Mouse (Mus musculus): ENCODE data around the gene Far1. TPM values are rescaled to one million over a fixed set of nuclear protein-coding genes. Genes with fewer than 3 reads are reported as not detected.

The Far1 gene
- polyA plus RNA-seq (2012; fragmentation: generic; extraction: Trizol) = 13.9 TPM
- long read RNA-seq, experiment 1, full-length matches to known transcripts = 20 of 24 reads
- long read RNA-seq, experiment 1, partial matches to known transcripts = 0 of 24 reads
- long read RNA-seq, experiment 1, other reads (novel, unspliced or antisense) = 4 of 24 reads
- long read RNA-seq, experiment 2, full-length matches to known transcripts = 474 of 559 reads
- long read RNA-seq, experiment 2, partial matches to known transcripts = 12 of 559 reads
- long read RNA-seq, experiment 2, other reads (novel, unspliced or antisense) = 73 of 559 reads

- TF ChIP-seq MYOG (IDR thresholded peaks at IDR 0.05; ENCODE audit: control insufficient read depth, extremely low read depth, insufficient read length) (no peak), FOSL1 (IDR thresholded peaks at IDR 0.05; ENCODE audit: insufficient read depth, low read length, poor library complexity, severe bottlenecking) (no peak), USF1 (IDR thresholded peaks at IDR 0.05; ENCODE audit: low read depth) (no peak), CEBPB (IDR thresholded peaks at IDR 0.05; ENCODE audit: low read depth) (no peak), MAX (IDR thresholded peaks at IDR 0.05) (no peak), CTCF (IDR thresholded peaks at IDR 0.05; ENCODE audit: control insufficient read depth, insufficient read depth, insufficient read length) (peak; percentile 76)
- no peaks in the 10 kb centered on the region for H3K27me3 ChIP-seq (ENCODE audit: control insufficient read depth, insufficient read depth, insufficient read length)
- H3K36me3 ChIP-seq (ENCODE audit: control insufficient read depth, insufficient read depth) = no peaks in the 10 kb centered on the region
- H3K4me3 ChIP-seq (ENCODE audit: insufficient read depth, poor library complexity, severe bottlenecking) = peak within 1 kb of the TSS; percentile 75
- H3ac ChIP-seq (ENCODE audit: control insufficient read depth, insufficient read length, low read depth) = peak within 1 kb of the TSS; percentile 94
- H3K79me3 ChIP-seq (ENCODE audit: low read depth) = peaks cover 44% of the 10 kb centered on the region
- peaks cover 45% of the 10 kb centered on the region for H3K79me2 ChIP-seq (ENCODE audit: control insufficient read depth, insufficient read depth)
These were observed at the start of gene Far1 for GRCm38 (mm10) chr7:113513286-113513962. Far1 (plus strand) TSS chr7:113513834.

GRCm38 (mm10) chr7:113468345-113468744 lies 45.3 kb upstream of the Far1 start:
- Histone ChIP-seq H3K4me3 (ENCODE audit: insufficient read depth, poor library complexity, severe bottlenecking) (no peak overlapping the region), H3K27me3 (ENCODE audit: control insufficient read depth, insufficient read depth, insufficient read length) (no peaks in the 10 kb centered on the region), H3ac (ENCODE audit: control insufficient read depth, insufficient read length, low read depth) (no peak overlapping the region), H3K79me2 (ENCODE audit: control insufficient read depth, insufficient read depth) (no peaks in the 10 kb centered on the region), H3K79me3 (ENCODE audit: low read depth) (no peaks in the 10 kb centered on the region), H3K36me3 (ENCODE audit: control insufficient read depth, insufficient read depth) (no peaks in the 10 kb centered on the region)
- no peak for TF ChIP-seq CTCF (IDR thresholded peaks at IDR 0.05; ENCODE audit: control insufficient read depth, insufficient read depth, insufficient read length)
- TF ChIP-seq CEBPB (IDR thresholded peaks at IDR 0.05; ENCODE audit: low read depth) = no peak
- no peak for TF ChIP-seq FOSL1 (IDR thresholded peaks at IDR 0.05; ENCODE audit: insufficient read depth, low read length, poor library complexity, severe bottlenecking)

- no peak overlapping the region for H3ac ChIP-seq (ENCODE audit: control insufficient read depth, insufficient read length, low read depth)
- TF ChIP-seq MAX (IDR thresholded peaks at IDR 0.05) (no peak), MYOD1 (IDR thresholded peaks at IDR 0.05; ENCODE audit: control insufficient read depth, insufficient read length, low read depth) (no peak), MYOG (IDR thresholded peaks at IDR 0.05; ENCODE audit: control insufficient read depth, extremely low read depth, insufficient read length) (no peak), USF1 (IDR thresholded peaks at IDR 0.05; ENCODE audit: low read depth) (no peak), CTCF (IDR thresholded peaks at IDR 0.05; ENCODE audit: control insufficient read depth, insufficient read depth, insufficient read length) (no peak), FOSL1 (IDR thresholded peaks at IDR 0.05; ENCODE audit: insufficient read depth, low read length, poor library complexity, severe bottlenecking) (no peak), CEBPB (IDR thresholded peaks at IDR 0.05; ENCODE audit: low read depth) (no peak)
- H3K79me2 ChIP-seq (ENCODE audit: control insufficient read depth, insufficient read depth) = no peaks in the 10 kb centered on the region
- no peaks in the 10 kb centered on the region for H3K36me3 ChIP-seq (ENCODE audit: control insufficient read depth, insufficient read depth)
- H3K4me3 ChIP-seq (ENCODE audit: insufficient read depth, poor library complexity, severe bottlenecking) = no peak overlapping the region
- no peaks in the 10 kb centered on the region for H3K27me3 ChIP-seq (ENCODE audit: control insufficient read depth, insufficient read depth, insufficient read length)
- H3K79me3 ChIP-seq (ENCODE audit: low read depth) = no peaks in the 10 kb centered on the region
These were observed 43.0 kb upstream of the Far1 start for GRCm38 (mm10) chr7:113470671-113471070.

- Histone ChIP-seq H3K79me2 (ENCODE audit: control insufficient read depth, insufficient read depth) (no peaks in the 10 kb centered on the region), H3ac (ENCODE audit: control insufficient read depth, insufficient read length, low read depth) (no peak overlapping the region)
These were observed 42.0 kb upstream of the Far1 start for GRCm38 (mm10) chr7:113471653-113472052.

GRCm38 (mm10) chr7:113495792-113496191 lies 17.8 kb upstream of the Far1 start:
- H3K36me3 ChIP-seq (ENCODE audit: control insufficient read depth, insufficient read depth) = no peaks in the 10 kb centered on the region
- H3K79me3 ChIP-seq (ENCODE audit: low read depth) = no peaks in the 10 kb centered on the region
- TF ChIP-seq CTCF (IDR thresholded peaks at IDR 0.05; ENCODE audit: control insufficient read depth, insufficient read depth, insufficient read length) = no peak
- TF ChIP-seq MAX (IDR thresholded peaks at IDR 0.05) = no peak
- no peak for TF ChIP-seq CEBPB (IDR thresholded peaks at IDR 0.05; ENCODE audit: low read depth)
- no peak for TF ChIP-seq MYOG (IDR thresholded peaks at IDR 0.05; ENCODE audit: control insufficient read depth, extremely low read depth, insufficient read length)
- no peak for TF ChIP-seq FOSL1 (IDR thresholded peaks at IDR 0.05; ENCODE audit: insufficient read depth, low read length, poor library complexity, severe bottlenecking)
- TF ChIP-seq MYOD1 (IDR thresholded peaks at IDR 0.05; ENCODE audit: control insufficient read depth, insufficient read length, low read depth) = no peak
- no peak for TF ChIP-seq USF1 (IDR thresholded peaks at IDR 0.05; ENCODE audit: low read depth)
- no peaks in the 10 kb centered on the region for H3K79me2 ChIP-seq (ENCODE audit: control insufficient read depth, insufficient read depth)
- no peaks in the 10 kb centered on the region for H3K27me3 ChIP-seq (ENCODE audit: control insufficient read depth, insufficient read depth, insufficient read length)
- no peak overlapping the region for H3K4me3 ChIP-seq (ENCODE audit: insufficient read depth, poor library complexity, severe bottlenecking)
- no peak overlapping the region for H3ac ChIP-seq (ENCODE audit: control insufficient read depth, insufficient read length, low read depth)

More at GRCm38 (mm10) chr7:113471653-113472052, 42.0 kb upstream of the Far1 start:
- H3K27me3 ChIP-seq (ENCODE audit: control insufficient read depth, insufficient read depth, insufficient read length) = no peaks in the 10 kb centered on the region
- TF ChIP-seq CTCF (IDR thresholded peaks at IDR 0.05; ENCODE audit: control insufficient read depth, insufficient read depth, insufficient read length) (no peak), CEBPB (IDR thresholded peaks at IDR 0.05; ENCODE audit: low read depth) (no peak), MYOG (IDR thresholded peaks at IDR 0.05; ENCODE audit: control insufficient read depth, extremely low read depth, insufficient read length) (no peak), FOSL1 (IDR thresholded peaks at IDR 0.05; ENCODE audit: insufficient read depth, low read length, poor library complexity, severe bottlenecking) (no peak), USF1 (IDR thresholded peaks at IDR 0.05; ENCODE audit: low read depth) (no peak), MAX (IDR thresholded peaks at IDR 0.05) (no peak), MYOD1 (IDR thresholded peaks at IDR 0.05; ENCODE audit: control insufficient read depth, insufficient read length, low read depth) (no peak)
- no peaks in the 10 kb centered on the region for H3K79me3 ChIP-seq (ENCODE audit: low read depth)
- H3K36me3 ChIP-seq (ENCODE audit: control insufficient read depth, insufficient read depth) = no peaks in the 10 kb centered on the region
- H3K4me3 ChIP-seq (ENCODE audit: insufficient read depth, poor library complexity, severe bottlenecking) = no peak overlapping the region
